Mouse (Mus musculus) forebrain, embryonic 11.5 days (tissue): ENCODE results near the gene Pdcd1lg2. TPM values are rescaled to one million over a fixed set of nuclear protein-coding genes. Genes with fewer than 3 reads are reported as not detected.

Experiments
- ATAC-seq: fragments of 200-750 bp; cut with Nextera tagmentation; replicated peaks from 2 replicates; pipeline ENCODE4 v1.8.0; 2017; ENCODE audit warnings: moderate TSS enrichment; ENCODE audit not compliant: low FRiP score
- DNase-seq: peaks from one replicate; pipeline ENCODE4 v3.0.0-alpha.2; 2017; ENCODE audit warnings: low spot score
- H3K27ac ChIP-seq: fragments of 300-500 bp; sonication (generic); 2 replicates; pipeline ENCODE4 v1.5.1; 2014; ENCODE audit warnings: low read depth, low read length
- H3K27me3 ChIP-seq: fragments of 300-500 bp; sonication (generic); 2 replicates; pipeline ENCODE4 v1.6.1; 2014; ENCODE audit warnings: mild to moderate bottlenecking, low read length, mixed read lengths; ENCODE audit not compliant: control insufficient read depth, insufficient read depth
- H3K36me3 ChIP-seq: fragments of 300-500 bp; sonication (generic); 2 replicates; pipeline ENCODE4 v1.6.1; 2014; ENCODE audit warnings: mild to moderate bottlenecking, low read length, moderate library complexity, mixed read lengths; ENCODE audit not compliant: control insufficient read depth, insufficient read depth
- H3K4me1 ChIP-seq: fragments of 300-500 bp; sonication (generic); replicated peaks from 2 replicates; pipeline ENCODE4 v1.6.1; 2014; ENCODE audit warnings: low read length, mixed read lengths; ENCODE audit not compliant: control insufficient read depth, insufficient read depth
- H3K4me2 ChIP-seq: fragments of 300-500 bp; sonication (generic); 2 replicates; pipeline ENCODE4 v1.6.1; 2014; ENCODE audit warnings: low read depth, mild to moderate bottlenecking, low read length, moderate library complexity, mixed read lengths; ENCODE audit not compliant: severe bottlenecking
- H3K4me3 ChIP-seq: fragments of 300-500 bp; sonication (generic); 2 replicates; pipeline ENCODE4 v1.5.1; 2014; ENCODE audit warnings: low read depth, low read length
- H3K9ac ChIP-seq: fragments of 300-500 bp; sonication (generic); 2 replicates; pipeline ENCODE4 v1.6.1; 2014; ENCODE audit warnings: low read length
- H3K9me3 ChIP-seq: fragments of 300-500 bp; sonication (generic); 2 replicates; pipeline ENCODE4 v1.6.1; 2016; ENCODE audit warnings: low read length, mixed read lengths; ENCODE audit not compliant: control insufficient read depth
- whole genome bisulfite sequencing: fragments of 180-500 bp; shearing (Covaris S2); extraction: QIAGEN DNeasy Blood & Tissue Kit; methylation state at CpG from one replicate; pipeline ENCODE4 v1.1.7; 2014; 5-methylcytosine and 5-hydroxymethylcytosine counted together
- polyA plus RNA-seq: library from polyadenylated mRNA; unstranded; fragments of >200 nt; fragmentation: Nextera tagmentation; extraction: Ambion mirVana; gene quantifications from 2 replicates; pipeline ENCODE4 v1.2.1, GENCODE M21; 2014

Gene Pdcd1lg2
- polyA plus RNA-seq, 1 experiment from 2014 or later = not detected

- no peak for ATAC-seq
- 92% methylated on average over 9 of the region's 9 CpGs for WGBS
Observed at GRCm38 (mm10) chr19:29374947-29375346, 35.8 kb upstream of the Pdcd1lg2 start.

GRCm38 (mm10) chr19:29376382-29376781 is 34.3 kb upstream of the Pdcd1lg2 start:
- no peak for ATAC-seq
- H3K4me1 ChIP-seq = no peaks in the 10 kb centered on the region

More at GRCm38 (mm10) chr19:29374947-29375346, 35.8 kb upstream of the Pdcd1lg2 start:
- no peaks in the 10 kb centered on the region for H3K36me3 ChIP-seq
- H3K9ac ChIP-seq = no peak overlapping the region
- no peaks in the 10 kb centered on the region for H3K27me3 ChIP-seq
- H3K9me3 ChIP-seq = no peaks in the 10 kb centered on the region
- no peaks in the 10 kb centered on the region for H3K4me1 ChIP-seq
- H3K4me2 ChIP-seq = no peak overlapping the region
- no peak overlapping the region for H3K4me3 ChIP-seq
- DNase-seq = no peak
- no peak overlapping the region for H3K27ac ChIP-seq

GRCm38 (mm10) chr19:29379839-29380603 is 30.7 kb upstream of the Pdcd1lg2 start:
- WGBS = 90% methylated on average over 14 of the region's 14 CpGs
- Histone ChIP-seq H3K4me1 (no peaks in the 10 kb centered on the region), H3K9me3 (no peaks in the 10 kb centered on the region), H3K27ac (no peak overlapping the region), H3K4me2 (no peak overlapping the region), H3K4me3 (no peak overlapping the region), H3K9ac (no peak overlapping the region), H3K27me3 (no peaks in the 10 kb centered on the region), H3K36me3 (no peaks in the 10 kb centered on the region)
- ATAC-seq (no peak), DNase-seq (no peak)

More at GRCm38 (mm10) chr19:29376382-29376781, 34.3 kb upstream of the Pdcd1lg2 start:
- no peak for DNase-seq
- WGBS = 72% methylated on average over 3 of the region's 3 CpGs
- Histone ChIP-seq H3K36me3 (no peaks in the 10 kb centered on the region), H3K4me2 (no peak overlapping the region), H3K9me3 (no peaks in the 10 kb centered on the region), H3K9ac (no peak overlapping the region), H3K4me3 (no peak overlapping the region), H3K27me3 (no peaks in the 10 kb centered on the region), H3K27ac (no peak overlapping the region)

GRCm38 (mm10) chr19:29383368-29383767 is 27.4 kb upstream of the Pdcd1lg2 start:
- H3K27me3 ChIP-seq = no peaks in the 10 kb centered on the region
- H3K4me1 ChIP-seq = no peaks in the 10 kb centered on the region
- H3K27ac ChIP-seq = no peak overlapping the region
- no peak overlapping the region for H3K9ac ChIP-seq
- WGBS = 94% methylated on average over 5 of the region's 5 CpGs
- no peaks in the 10 kb centered on the region for H3K36me3 ChIP-seq
- no peak overlapping the region for H3K4me2 ChIP-seq
- no peak for ATAC-seq
- no peak for DNase-seq
- no peaks in the 10 kb centered on the region for H3K9me3 ChIP-seq
- no peak overlapping the region for H3K4me3 ChIP-seq

GRCm38 (mm10) chr19:29384412-29384811 is 26.3 kb upstream of the Pdcd1lg2 start:
- 91% methylated on average over 9 of the region's 9 CpGs for WGBS
- no peak for ATAC-seq

GRCm38 (mm10) chr19:29384994-29385393 is 25.7 kb upstream of the Pdcd1lg2 start:
- H3K9ac ChIP-seq = no peak overlapping the region
- H3K4me3 ChIP-seq = no peak overlapping the region
- WGBS = 92% methylated on average over 6 of the region's 6 CpGs
- ATAC-seq (no peak), DNase-seq (no peak)
- no peak overlapping the region for H3K4me2 ChIP-seq
- no peaks in the 10 kb centered on the region for H3K9me3 ChIP-seq
- H3K27me3 ChIP-seq = no peaks in the 10 kb centered on the region
- no peaks in the 10 kb centered on the region for H3K4me1 ChIP-seq
- H3K36me3 ChIP-seq = no peaks in the 10 kb centered on the region
- H3K27ac ChIP-seq = no peak overlapping the region

More at GRCm38 (mm10) chr19:29384412-29384811, 26.3 kb upstream of the Pdcd1lg2 start:
- DNase-seq = no peak
- Histone ChIP-seq H3K9me3 (no peaks in the 10 kb centered on the region), H3K27me3 (no peaks in the 10 kb centered on the region), H3K4me2 (no peak overlapping the region), H3K4me1 (no peaks in the 10 kb centered on the region), H3K36me3 (no peaks in the 10 kb centered on the region), H3K27ac (no peak overlapping the region), H3K9ac (no peak overlapping the region), H3K4me3 (no peak overlapping the region)

GRCm38 (mm10) chr19:29385822-29386221 is 24.9 kb upstream of the Pdcd1lg2 start:
- 87% methylated on average over 4 of the region's 4 CpGs for WGBS
- DNase-seq = peak; percentile 6
- Histone ChIP-seq H3K27me3 (no peaks in the 10 kb centered on the region), H3K27ac (no peak overlapping the region), H3K9ac (no peak overlapping the region), H3K9me3 (no peaks in the 10 kb centered on the region), H3K4me1 (no peaks in the 10 kb centered on the region), H3K36me3 (no peaks in the 10 kb centered on the region), H3K4me2 (no peak overlapping the region), H3K4me3 (no peak overlapping the region)
- ATAC-seq = no peak

- DNase-seq (peak; percentile 6), ATAC-seq (no peak)
- Histone ChIP-seq H3K4me2 (no peak overlapping the region), H3K9ac (no peak overlapping the region), H3K4me1 (no peaks in the 10 kb centered on the region), H3K4me3 (no peak overlapping the region), H3K27ac (no peak overlapping the region), H3K36me3 (no peaks in the 10 kb centered on the region), H3K9me3 (no peaks in the 10 kb centered on the region), H3K27me3 (no peaks in the 10 kb centered on the region)
- 92% methylated on average over 1 of the region's 1 CpGs for WGBS
Observed at GRCm38 (mm10) chr19:29388818-29389217, 21.9 kb upstream of the Pdcd1lg2 start.

GRCm38 (mm10) chr19:29390483-29390882 is 20.2 kb upstream of the Pdcd1lg2 start:
- WGBS = 96% methylated on average over 5 of the region's 5 CpGs
- peak; percentile 28 for DNase-seq
- H3K4me1 ChIP-seq = no peaks in the 10 kb centered on the region
- no peak overlapping the region for H3K27ac ChIP-seq
- H3K36me3 ChIP-seq = no peaks in the 10 kb centered on the region
- H3K9ac ChIP-seq = no peak overlapping the region
- H3K9me3 ChIP-seq = no peaks in the 10 kb centered on the region
- no peaks in the 10 kb centered on the region for H3K27me3 ChIP-seq
- no peak overlapping the region for H3K4me2 ChIP-seq
- no peak for ATAC-seq
- no peak overlapping the region for H3K4me3 ChIP-seq
